Mouse (Mus musculus) cerebellum, adult 9-10 months (tissue): ENCODE results near the gene Tmem216.
"Not testable (repeated sequence)": the region's sequence is repeated elsewhere in the genome, so short reads cannot be mapped to it uniquely, and the experiment has no call there.

Source experiments
- DNase-seq: peaks from one replicate; pipeline ENCODE4 v3.0.0; 2022

Gene Tmem216

GRCm38 (mm10) chr19:10564278-10564677, 8.2 kb upstream of the Tmem216 start:
- no peak for DNase-seq

- DNase-seq = no peak
Observed at GRCm38 (mm10) chr19:10562351-10562750, 6.3 kb upstream of the Tmem216 start.

DNA sequence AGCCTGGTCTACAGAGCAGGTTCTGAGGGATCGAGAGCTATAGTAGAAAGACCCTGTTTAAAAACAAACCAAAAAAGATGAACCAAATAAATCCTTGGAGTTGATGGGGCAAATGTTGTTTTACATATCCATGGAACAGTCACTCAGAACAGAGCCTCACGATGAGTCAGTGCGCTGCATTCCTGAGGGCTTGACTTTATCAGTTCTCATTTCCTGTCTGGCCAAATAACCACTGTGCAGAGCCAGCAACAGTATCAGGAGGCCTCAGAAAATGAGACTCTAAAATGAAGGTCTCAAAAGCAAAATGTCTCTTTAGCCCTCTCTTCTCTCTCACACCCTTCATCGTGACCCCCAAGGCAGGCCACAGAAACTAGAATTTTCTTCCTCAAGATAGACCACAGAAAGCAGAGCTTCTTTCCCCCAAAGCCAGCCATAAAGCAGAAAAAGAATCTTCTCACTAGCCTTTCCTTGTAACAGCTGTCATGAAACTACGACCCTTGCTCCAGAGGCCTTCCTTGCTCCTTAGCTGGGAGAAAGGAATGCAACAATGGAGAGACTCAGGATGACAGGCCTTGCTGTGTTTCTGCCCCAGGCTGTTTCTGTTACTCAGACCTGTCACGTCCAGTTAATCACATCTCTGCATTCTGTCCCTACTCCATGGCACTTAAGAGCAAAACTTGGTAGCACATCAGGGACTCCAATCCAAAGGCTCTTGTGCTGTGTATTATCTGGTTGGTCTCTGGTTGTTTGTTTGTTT, 5.7 kb upstream of the Tmem216 start:
- DNase-seq = no peak

- no peak for DNase-seq
Observed at GRCm38 (mm10) chr19:10560108-10560507, 4.1 kb upstream of the Tmem216 start.

DNA sequence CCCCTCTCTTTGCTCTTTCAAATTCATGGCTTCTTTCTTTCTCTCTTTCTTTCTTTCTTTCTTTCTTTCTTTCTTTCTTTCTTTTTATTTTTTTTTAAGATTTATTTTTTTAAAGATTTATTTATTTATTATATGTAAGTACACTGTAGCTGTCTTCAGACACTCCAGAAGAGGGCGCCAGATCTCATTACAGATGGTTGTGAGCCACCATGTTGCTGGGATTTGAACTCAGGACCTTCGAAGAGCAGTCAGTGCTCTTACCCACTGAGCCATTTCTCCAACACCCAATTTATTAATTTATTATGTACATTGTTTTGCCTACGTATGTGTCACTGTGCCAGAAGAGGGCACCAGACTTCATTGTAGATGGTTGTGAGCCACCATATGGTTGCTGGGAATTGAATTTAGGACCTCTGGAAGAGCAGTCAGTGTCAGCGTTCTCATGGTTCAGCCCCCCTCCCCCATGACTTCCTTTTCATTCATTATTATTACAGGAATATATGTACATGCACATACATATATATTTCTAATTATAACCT, 1.9 kb upstream of the Tmem216 start:
- DNase-seq = not testable (repeated sequence)

DNA sequence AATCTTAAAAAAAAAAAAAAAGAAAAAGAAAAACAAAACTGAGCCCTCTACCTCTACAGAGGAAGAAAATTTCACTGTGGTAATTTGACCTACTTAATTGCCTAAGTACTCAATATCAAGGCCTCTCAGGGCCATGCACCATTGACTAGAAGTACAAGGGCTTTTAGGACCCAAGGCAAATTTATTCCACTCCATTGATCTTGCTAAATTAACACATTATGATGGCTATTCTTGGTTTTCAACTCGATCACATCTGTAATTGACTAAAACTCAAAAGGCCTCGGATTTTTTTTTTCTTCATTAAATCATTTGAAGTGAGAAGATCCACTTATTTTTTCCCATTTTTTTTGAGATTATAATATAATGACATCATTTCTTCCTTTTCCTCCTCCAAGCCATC, 1.4 kb upstream of the Tmem216 start:
- DNase-seq = no peak

DNA sequence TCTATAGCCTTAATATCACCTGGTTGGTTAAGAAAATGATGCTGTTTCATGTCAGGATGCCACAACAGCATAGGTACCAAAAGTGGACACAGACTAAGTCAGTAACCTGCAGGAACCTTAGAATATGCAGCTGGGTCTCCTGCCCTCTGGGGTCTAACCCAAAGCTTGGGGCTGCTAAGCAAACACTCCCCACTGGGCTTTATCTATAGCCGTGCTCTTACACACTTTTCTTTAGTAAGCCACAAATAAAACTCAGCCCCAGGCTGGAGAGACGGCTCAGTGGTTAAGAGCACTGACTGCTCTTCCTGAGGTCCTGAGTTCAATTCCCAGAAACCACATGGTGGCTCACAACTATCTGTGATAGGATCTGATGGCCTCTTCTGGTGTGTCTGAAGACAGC, 963 bp upstream of the Tmem216 start:
- no peak for DNase-seq

- no peak for DNase-seq
Observed at GRCm38 (mm10) chr19:10539454-10539853, 16.6 kb downstream of the Tmem216 start.

GRCm38 (mm10) chr19:10530082-10530481, 26.0 kb downstream of the Tmem216 start:
- no peak for DNase-seq

DNA sequence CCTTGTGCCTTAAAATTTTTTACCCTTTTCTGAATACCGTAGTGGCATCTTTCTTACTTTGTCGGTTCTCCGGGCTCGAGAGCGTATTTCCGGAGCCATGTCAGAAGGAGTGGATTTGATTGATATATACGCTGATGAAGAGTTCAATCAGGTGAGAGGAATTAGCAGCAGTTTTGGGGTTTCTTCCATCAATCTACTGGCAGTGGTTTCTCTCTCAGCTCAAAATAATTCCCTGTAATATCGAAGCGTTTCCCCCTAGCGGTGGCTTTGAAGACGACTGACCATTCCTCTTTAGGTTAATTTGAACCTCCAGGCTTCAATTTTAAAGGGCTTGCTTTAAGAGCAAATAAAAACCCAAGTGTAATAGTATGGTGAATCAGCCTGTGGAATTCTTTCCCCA, 30.1 kb downstream of the Tmem216 start, which contains the start of gene Sdhaf2:
TSS of gene Sdhaf2 (minus strand) at position 233 of the 400 bp plus-strand sequence.
- peak; percentile 64 for DNase-seq

DNA sequence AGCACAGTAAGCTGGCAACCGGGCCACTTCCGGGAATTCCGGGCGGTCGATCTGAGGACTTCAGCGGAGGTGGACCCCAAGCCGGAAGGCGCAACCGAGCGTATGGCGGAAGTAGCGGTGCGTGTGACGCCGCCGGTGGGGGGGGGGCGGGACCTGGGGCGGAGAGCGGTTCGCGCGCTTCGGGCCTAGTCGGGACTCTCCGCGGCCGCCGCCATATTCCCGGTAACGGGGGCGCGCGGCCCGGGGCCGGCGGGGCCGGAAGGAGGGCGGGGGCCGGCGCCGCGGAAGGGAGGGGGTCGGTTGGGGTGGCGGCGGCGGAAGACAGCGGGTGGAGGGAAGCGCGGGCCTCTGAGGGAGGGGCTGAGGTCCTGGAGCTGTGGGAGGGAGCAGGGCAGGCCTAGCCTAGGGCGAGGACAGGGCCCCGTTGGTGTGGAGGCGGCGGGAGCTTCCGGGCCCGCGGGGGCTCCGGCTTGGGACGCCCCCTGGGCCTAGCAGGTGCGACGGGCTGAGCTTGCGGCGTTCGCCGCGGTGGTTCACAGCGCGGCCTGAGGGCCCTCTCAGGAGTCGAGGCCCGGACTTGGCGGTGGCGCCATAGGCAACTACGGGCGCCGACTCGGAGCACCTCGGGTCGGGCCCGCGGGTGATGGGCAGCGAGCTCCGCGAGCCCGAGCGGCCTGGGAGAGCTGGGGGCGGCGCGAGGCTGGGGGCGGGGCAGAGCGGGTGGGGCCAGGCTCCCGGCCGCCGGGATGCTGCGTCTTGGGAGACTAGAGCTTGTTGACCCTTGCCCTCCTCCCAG, 30.7 kb downstream of the Tmem216 start, which contains the start of gene Cpsf7:
TSS of gene Cpsf7 (plus strand) at position 161 of the 796 bp plus-strand sequence.
- peak; percentile 89 for DNase-seq

DNA sequence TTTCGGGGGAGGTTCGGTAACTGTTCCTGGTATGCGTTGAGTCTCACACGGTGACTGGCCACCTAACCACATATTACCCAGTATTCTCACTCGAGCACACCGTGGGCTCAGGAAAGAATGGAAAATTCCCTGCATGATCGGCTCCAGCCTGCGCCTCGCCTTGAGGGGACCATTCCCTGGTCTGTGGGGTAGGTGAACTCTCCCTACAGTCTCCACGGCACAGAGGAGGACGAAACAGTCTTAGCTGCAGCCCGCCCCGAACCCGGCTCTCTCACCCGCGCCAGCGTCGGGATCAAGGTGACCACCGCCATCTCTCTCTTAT, 31.3 kb downstream of the Tmem216 start:
- no peak for DNase-seq

DNA sequence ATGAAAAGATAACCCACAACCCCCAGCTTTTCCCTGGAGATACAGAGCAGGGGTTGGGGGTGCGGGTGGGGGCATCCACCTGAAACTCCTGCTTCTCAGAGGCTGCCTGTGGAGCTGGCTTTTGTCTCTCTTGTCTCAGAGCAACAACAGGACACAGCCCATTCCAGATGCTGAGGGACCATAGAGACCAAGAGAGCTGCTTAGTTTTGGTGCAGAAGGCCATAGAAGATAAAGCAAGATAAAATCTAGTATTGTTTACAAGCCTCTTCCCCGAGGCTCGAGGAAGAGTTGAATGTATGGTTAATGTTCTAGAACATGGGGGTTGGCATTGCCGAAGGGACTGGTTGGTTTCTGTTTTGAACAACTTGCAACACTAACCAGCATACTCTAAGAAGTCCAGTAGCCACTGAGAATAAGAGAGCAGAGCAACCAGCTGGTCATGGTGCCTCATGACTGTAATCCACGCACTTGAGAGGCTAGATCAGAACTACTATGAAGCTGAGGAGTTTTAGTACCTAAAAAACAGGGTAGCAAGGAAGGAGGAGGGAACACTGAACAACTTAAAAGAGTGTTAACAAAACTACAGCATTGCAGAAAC, 32.5 kb downstream of the Tmem216 start:
- no peak for DNase-seq

- DNase-seq = no peak
Observed at GRCm38 (mm10) chr19:10521926-10522325, 34.1 kb downstream of the Tmem216 start.

GRCm38 (mm10) chr19:10520355-10520754, 35.7 kb downstream of the Tmem216 start:
- DNase-seq = no peak

- no peak for DNase-seq
Observed at GRCm38 (mm10) chr19:10510759-10511330, 45.2 kb downstream of the Tmem216 start.

DNA sequence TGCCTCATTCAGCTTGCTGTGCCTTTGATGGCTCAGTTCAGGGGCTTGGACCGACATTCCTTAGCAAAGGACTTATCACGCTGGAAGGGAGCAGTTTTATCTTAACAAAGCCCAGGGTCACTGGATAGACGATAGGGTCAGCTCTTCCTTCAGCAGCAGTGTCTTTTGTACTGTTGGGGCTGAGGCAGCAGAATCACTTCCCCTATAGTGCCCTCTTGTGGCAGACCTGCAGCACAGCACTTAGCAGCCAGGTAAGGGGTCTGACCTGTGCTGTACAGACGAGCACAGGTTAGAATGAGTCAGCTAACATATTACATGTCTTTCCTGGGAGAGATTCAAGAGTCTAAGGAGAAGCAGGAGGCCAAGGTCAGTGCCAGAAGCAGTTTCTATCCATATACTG, 53.5 kb downstream of the Tmem216 start:
- DNase-seq = peak; percentile 42

GRCm38 (mm10) chr19:10500581-10500980, 55.5 kb downstream of the Tmem216 start:
- no peak for DNase-seq

DNA sequence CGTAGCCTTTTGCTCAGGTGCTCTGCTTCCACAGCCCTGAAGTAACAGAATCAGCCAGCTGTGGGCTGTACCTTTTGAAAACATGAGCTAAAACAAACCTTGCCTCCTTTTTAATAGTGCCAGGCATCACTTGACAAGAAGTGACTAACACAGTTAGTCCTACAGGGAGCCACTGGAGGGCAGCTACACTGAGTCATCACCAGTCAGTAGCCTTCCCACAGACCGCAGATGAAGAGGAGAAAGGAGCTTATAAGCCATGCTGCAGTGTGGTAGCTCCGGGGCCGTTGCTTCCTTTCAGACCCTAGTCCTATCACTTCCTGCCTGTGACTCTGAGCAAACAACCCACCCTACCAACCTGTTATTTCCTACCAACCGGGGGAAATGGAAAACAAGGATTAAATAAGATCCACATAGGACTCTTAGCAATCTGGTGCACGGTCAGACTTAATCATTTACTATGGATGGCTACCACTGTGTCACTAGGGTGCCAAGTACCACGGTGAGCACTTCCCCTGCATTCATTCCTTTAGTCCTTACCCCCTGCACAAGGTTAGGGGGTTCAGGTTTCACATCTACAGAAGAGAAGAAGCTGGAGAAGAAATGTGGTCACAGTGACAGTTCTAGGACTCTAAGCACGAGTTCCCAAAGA, 58.4 kb downstream of the Tmem216 start:
- DNase-seq = no peak

DNA sequence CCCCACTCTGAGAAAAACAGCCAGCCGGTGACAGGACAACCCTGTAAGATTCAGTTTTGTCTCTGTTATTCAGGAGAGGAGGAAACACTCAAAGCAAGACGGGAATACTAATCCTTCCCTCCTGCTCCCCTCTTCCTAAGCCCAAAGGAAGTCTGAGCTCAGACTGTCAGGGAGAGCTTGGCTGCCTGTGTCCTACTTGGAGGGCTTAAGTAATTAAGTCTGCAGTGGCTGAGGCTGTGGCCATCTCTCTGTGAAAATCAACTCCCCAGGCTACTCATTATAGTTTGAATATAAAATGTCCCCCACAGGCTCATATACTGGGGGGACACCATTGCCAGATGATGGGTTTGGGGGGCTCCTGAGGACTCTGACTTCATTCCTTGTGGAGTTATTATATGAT, 59.1 kb downstream of the Tmem216 start:
- DNase-seq = no peak

GRCm38 (mm10) chr19:10495670-10496069, 60.4 kb downstream of the Tmem216 start:
- no peak for DNase-seq

GRCm38 (mm10) chr19:10486264-10486738, 69.7 kb downstream of the Tmem216 start:
- DNase-seq = peak; percentile 80
